In genomic region chr13:74009791-74010614, GRCm38 (mm10) we compare ENCODE assay signal across 7 mouse cellular contexts. TPM values are rescaled to one million over a fixed set of nuclear protein-coding genes. Genes with fewer than 3 reads are reported as not detected.
DNase-seq lines count a peak whose midpoint lies in the region; ATAC-seq and TF ChIP-seq lines count a peak whose summit lies in the region.

No protein-coding gene starts in this region.

- peak overlapping the region; percentile 65 for H3K4me3 ChIP-seq in erythroblast, embryonic 14.5 days (replicated peaks)
- H3K4me3 ChIP-seq in heart, embryonic 14.5 days (ENCODE audit: control insufficient read depth in 1 of 2, insufficient read depth in 1 of 2, low read depth in 1 of 2, low read length in 2 of 2): peak overlapping the region; percentile 61 to 62
- peak overlapping the region; percentile 49 for H3K4me3 ChIP-seq in kidney, postnatal 0 days (replicated peaks; ENCODE audit: low read depth, low read length)
- peak overlapping the region; percentile 75 for H3K4me3 ChIP-seq in liver, adult 2 months (ENCODE audit: insufficient read depth, low read depth, low read length)
- H3K4me3 ChIP-seq in midbrain, postnatal 0 days (ENCODE audit: low read depth, low read length): peak overlapping the region; percentile 67
- H3K4me3 ChIP-seq in stomach, embryonic 15.5 days (replicated peaks): peak overlapping the region; percentile 53

- H3K4me2 ChIP-seq in heart, embryonic 14.5 days (ENCODE audit: low read length): peak overlapping the region; percentile 100
- peak overlapping the region; percentile 92 for H3K4me2 ChIP-seq in kidney, postnatal 0 days (ENCODE audit: low read length)
- peak overlapping the region; percentile 73 for H3K4me2 ChIP-seq in midbrain, postnatal 0 days (ENCODE audit: low read depth, low read length, poor library complexity, severe bottlenecking)
- H3K4me2 ChIP-seq in stomach, embryonic 15.5 days: peak overlapping the region; percentile 93

- peak; percentile 93 for DNase-seq in brain, adult 2 months (ENCODE audit: low read depth, low spot score)
- DNase-seq in kidney, postnatal 0 days (ENCODE audit: low spot score): peak; percentile 67
- peak; percentile 54 for DNase-seq in liver, adult 2 months (ENCODE audit: extremely low read depth, low read depth, low spot score)
- DNase-seq in midbrain, postnatal 0 days (ENCODE audit: low spot score): peak; percentile 86

- H3K9ac ChIP-seq in heart, embryonic 14.5 days (ENCODE audit: low read length): peak overlapping the region; percentile 71
- peak overlapping the region; percentile 40; the same call in 1 of the 2 replicates for H3K9ac ChIP-seq in kidney, postnatal 0 days (ENCODE audit: low read depth, low read length)
- peak overlapping the region; percentile 76 for H3K9ac ChIP-seq in liver, adult 2 months (ENCODE audit: low read depth, low read length)
- peak overlapping the region; percentile 83 for H3K9ac ChIP-seq in midbrain, postnatal 0 days (replicated peaks; ENCODE audit: low read length, poor library complexity, severe bottlenecking)
- peak overlapping the region; percentile 0; the same call in 1 of the 2 replicates for H3K9ac ChIP-seq in stomach, embryonic 15.5 days

- TF ChIP-seq CTCF in kidney, postnatal 0 days (IDR thresholded peaks at IDR 0.05; ENCODE audit: low read depth): no peak
- TF ChIP-seq CTCF in liver, adult 2 months (IDR thresholded peaks at IDR 0.05; ENCODE audit: low read depth, low read length): no peak
- TF ChIP-seq CTCF in midbrain, postnatal 0 days (IDR thresholded peaks at IDR 0.05): no peak

- no peak for TF ChIP-seq POLR2A in liver, adult 2 months (IDR thresholded peaks at IDR 0.05; ENCODE audit: extremely low read depth, insufficient read depth, low read length)

- no peaks in the 10 kb centered on the region for H3K9me3 ChIP-seq in erythroblast, embryonic 14.5 days (ENCODE audit: control insufficient read depth, low read length)
- no peaks in the 10 kb centered on the region for H3K9me3 ChIP-seq in heart, embryonic 14.5 days (ENCODE audit: control insufficient read depth, low read length)
- no peaks in the 10 kb centered on the region for H3K9me3 ChIP-seq in kidney, postnatal 0 days (replicated peaks; ENCODE audit: low read length)
- no peaks in the 10 kb centered on the region for H3K9me3 ChIP-seq in midbrain, postnatal 0 days (ENCODE audit: low read length)
- no peaks in the 10 kb centered on the region for H3K9me3 ChIP-seq in stomach, embryonic 15.5 days

- no peak for ATAC-seq in heart, embryonic 14.5 days (ENCODE audit: insufficient number of reproducible peaks, insufficient read depth, low FRiP score, low read depth)
- peak; percentile 1; the same call in 1 of the 2 replicates for ATAC-seq in kidney, postnatal 0 days (replicated peaks; ENCODE audit: low FRiP score, low read depth)
- peak; percentile 70 for ATAC-seq in midbrain, postnatal 0 days (ENCODE audit: low FRiP score)
- ATAC-seq in stomach, embryonic 15.5 days (ENCODE audit: insufficient read depth, low FRiP score, low read depth): no peak

- 1% methylated on average over 55 of the region's 55 CpGs for WGBS in heart, embryonic 14.5 days
- 2% methylated on average over 54 of the region's 55 CpGs for WGBS in kidney, postnatal 0 days
- 4% methylated on average over 55 of the region's 55 CpGs for WGBS in liver, adult 2 months
- WGBS in midbrain, postnatal 0 days: under 1% methylated on average over 55 of the region's 55 CpGs
- WGBS in stomach, embryonic 15.5 days: under 1% methylated on average over 55 of the region's 55 CpGs

- no peaks in the 10 kb centered on the region for H3K36me3 ChIP-seq in erythroblast, embryonic 14.5 days (ENCODE audit: control insufficient read depth)
- H3K36me3 ChIP-seq in heart, embryonic 14.5 days (ENCODE audit: control insufficient read depth, insufficient read depth, low read length): no peaks in the 10 kb centered on the region
- no peaks in the 10 kb centered on the region for H3K36me3 ChIP-seq in kidney, postnatal 0 days (ENCODE audit: insufficient read depth, low read length)
- H3K36me3 ChIP-seq in liver, adult 2 months (ENCODE audit: control insufficient read depth, insufficient read depth, low read length): no peaks in the 10 kb centered on the region
- H3K36me3 ChIP-seq in midbrain, postnatal 0 days (ENCODE audit: insufficient read depth, low read length): no peaks in the 10 kb centered on the region
- H3K36me3 ChIP-seq in stomach, embryonic 15.5 days: no peaks in the 10 kb centered on the region

- H3K4me1 ChIP-seq in erythroblast, embryonic 14.5 days (ENCODE audit: control insufficient read depth): peaks cover 27% of the 10 kb centered on the region
- H3K4me1 ChIP-seq in heart, embryonic 14.5 days (ENCODE audit: control insufficient read depth in 2 of 2, insufficient read depth in 2 of 2, low read length in 2 of 2): peaks cover 5 to 17% of the 10 kb centered on the region in 2 experiments; a peak in 3 of 4 replicates
- peaks cover 4% of the 10 kb centered on the region; the same call in 1 of the 2 replicates for H3K4me1 ChIP-seq in kidney, postnatal 0 days (replicated peaks; ENCODE audit: insufficient read depth, low read length)
- H3K4me1 ChIP-seq in liver, adult 2 months (ENCODE audit: control insufficient read depth, insufficient read depth, low read length): peaks cover 6% of the 10 kb centered on the region; the same call in 1 of the 2 replicates
- H3K4me1 ChIP-seq in midbrain, postnatal 0 days (ENCODE audit: insufficient read depth, low read length): peaks cover 9% of the 10 kb centered on the region; the same call in 1 of the 2 replicates
- peaks cover 15% of the 10 kb centered on the region; the same call in 1 of the 2 replicates for H3K4me1 ChIP-seq in stomach, embryonic 15.5 days

- H3K27ac ChIP-seq in heart, embryonic 14.5 days (replicated peaks in 1 of 2; ENCODE audit: control insufficient read depth in 1 of 2, insufficient read depth in 1 of 2, low read depth in 2 of 2, low read length in 2 of 2): 0 out of 4 replicates have a peak overlapping the region, but pooled peaks of 1 of the 2 experiments have one; percentile 20
- no peak overlapping the region for H3K27ac ChIP-seq in kidney, postnatal 0 days
- peak overlapping the region; percentile 30 for H3K27ac ChIP-seq in liver, adult 2 months (replicated peaks; ENCODE audit: insufficient read depth, low read depth, low read length)
- peak overlapping the region; percentile 89 for H3K27ac ChIP-seq in midbrain, postnatal 0 days (ENCODE audit: low read depth, low read length)
- no peak overlapping the region for H3K27ac ChIP-seq in stomach, embryonic 15.5 days

- peaks cover 83% of the 10 kb centered on the region for H3K27me3 ChIP-seq in erythroblast, embryonic 14.5 days (ENCODE audit: control insufficient read depth)
- H3K27me3 ChIP-seq in heart, embryonic 14.5 days (ENCODE audit: control insufficient read depth, insufficient read depth, low read length): peaks cover 3% of the 10 kb centered on the region; the same call in 1 of the 2 replicates
- peaks cover 16% of the 10 kb centered on the region for H3K27me3 ChIP-seq in kidney, postnatal 0 days (ENCODE audit: insufficient read depth, low read length)
- H3K27me3 ChIP-seq in liver, adult 2 months (ENCODE audit: control insufficient read depth, insufficient read depth, low read length): no peaks in the 10 kb centered on the region
- H3K27me3 ChIP-seq in midbrain, postnatal 0 days (ENCODE audit: insufficient read depth, low read length): no peaks in the 10 kb centered on the region
- peaks cover 36% of the 10 kb centered on the region for H3K27me3 ChIP-seq in stomach, embryonic 15.5 days (replicated peaks)

- peaks cover 24% of the 10 kb centered on the region for H3K79me2 ChIP-seq in liver, adult 2 months (ENCODE audit: control insufficient read depth, insufficient read depth, low read length)

RNA-seq across cellular contexts. Expression of gene Tppp, which starts 0.8 kb away (rescaled TPM):
- 0.02 TPM in 1 of 2 replicates, not detected in the other for polyA plus RNA-seq in erythroblast, embryonic 14.5 days (2012)
- 5.3 and 7.3 TPM in 2 replicates for polyA plus RNA-seq in heart, embryonic 14.5 days (2014; fragmentation: Nextera tagmentation; extraction: Ambion mirVana)
- polyA plus RNA-seq in kidney, postnatal 0 days (2015; fragmentation: Nextera tagmentation; extraction: Ambion mirVana): 0.42 and 0.56 TPM in 2 replicates
- total RNA-seq in liver, adult 2 months (2014; rRNA removed): 7.9 and 9.8 TPM in 2 replicates
- 2.7 and 2.9 TPM in 2 replicates for polyA plus RNA-seq in liver, adult 2 months (2012; rRNA removed)
- 34.5 and 35.9 TPM in 2 replicates for total RNA-seq in midbrain, postnatal 0 days (2014; rRNA removed)
- polyA plus RNA-seq in midbrain, postnatal 0 days (2015; fragmentation: Nextera tagmentation; extraction: Ambion mirVana): 8.3 and 9.8 TPM in 2 replicates
- polyA plus RNA-seq in stomach, embryonic 15.5 days (2015; fragmentation: Nextera tagmentation; extraction: Ambion mirVana): 2.1 and 2.8 TPM in 2 replicates

RNA-seq across cellular contexts. Expression of gene Zdhhc11, which starts 46.4 kb away (rescaled TPM):
- not detected in 2 replicates for polyA plus RNA-seq in erythroblast, embryonic 14.5 days (2012)
- not detected in 2 replicates for polyA plus RNA-seq in heart, embryonic 14.5 days (2014; fragmentation: Nextera tagmentation; extraction: Ambion mirVana)
- not detected in 2 replicates for polyA plus RNA-seq in kidney, postnatal 0 days (2015; fragmentation: Nextera tagmentation; extraction: Ambion mirVana)
- not detected in 2 replicates for total RNA-seq in liver, adult 2 months (2014; rRNA removed)
- not detected in 2 replicates for polyA plus RNA-seq in liver, adult 2 months (2012; rRNA removed)
- not detected in 2 replicates for total RNA-seq in midbrain, postnatal 0 days (2014; rRNA removed)
- polyA plus RNA-seq in midbrain, postnatal 0 days (2015; fragmentation: Nextera tagmentation; extraction: Ambion mirVana): not detected in 2 replicates
- not detected in 2 replicates for polyA plus RNA-seq in stomach, embryonic 15.5 days (2015; fragmentation: Nextera tagmentation; extraction: Ambion mirVana)

RNA-seq across cellular contexts. Expression of gene Cep72, which starts 52.1 kb away (rescaled TPM):
- polyA plus RNA-seq in erythroblast, embryonic 14.5 days (2012): 0.34 and 0.61 TPM in 2 replicates
- 10.6 and 12.3 TPM in 2 replicates for polyA plus RNA-seq in heart, embryonic 14.5 days (2014; fragmentation: Nextera tagmentation; extraction: Ambion mirVana)
- 8.7 and 9.7 TPM in 2 replicates for polyA plus RNA-seq in kidney, postnatal 0 days (2015; fragmentation: Nextera tagmentation; extraction: Ambion mirVana)
- 0.46 and 0.60 TPM in 2 replicates for total RNA-seq in liver, adult 2 months (2014; rRNA removed)
- polyA plus RNA-seq in liver, adult 2 months (2012; rRNA removed): 0.37 and 1.2 TPM in 2 replicates
- total RNA-seq in midbrain, postnatal 0 days (2014; rRNA removed): 3.2 and 8.1 TPM in 2 replicates
- polyA plus RNA-seq in midbrain, postnatal 0 days (2015; fragmentation: Nextera tagmentation; extraction: Ambion mirVana): 5.1 and 6.1 TPM in 2 replicates
- 11.1 and 11.2 TPM in 2 replicates for polyA plus RNA-seq in stomach, embryonic 15.5 days (2015; fragmentation: Nextera tagmentation; extraction: Ambion mirVana)

Comparison
In these comparisons a context has a peak if more than half of its experiments do, and no peak if none do; other contexts are left out.
1. ATAC-seq: peak in kidney, postnatal 0 days (single experiment) and midbrain, postnatal 0 days (single experiment); none in heart, embryonic 14.5 days (single experiment) and stomach, embryonic 15.5 days (single experiment).
2. H3K27ac ChIP-seq: peak in liver, adult 2 months (single experiment) and midbrain, postnatal 0 days (single experiment); none in kidney, postnatal 0 days (single experiment) and stomach, embryonic 15.5 days (single experiment).
3. H3K9ac ChIP-seq: peak in every context shown above with its lines; median percentile 83 in midbrain, postnatal 0 days; 76 in liver, adult 2 months; 71 in heart, embryonic 14.5 days; 40 in kidney, postnatal 0 days; 0 in stomach, embryonic 15.5 days.
4. Peak in every context shown above with its lines, with median percentiles within 50 percentile points of each other: DNase-seq, H3K4me3 ChIP-seq and H3K4me2 ChIP-seq.